In genomic region chr17:70849399-70850232, GRCm38 (mm10) we compare ENCODE assay signal across 8 mouse cellular contexts. TPM values are rescaled to one million over a fixed set of nuclear protein-coding genes. Genes with fewer than 3 reads are reported as not detected.
DNase-seq lines count a peak whose midpoint lies in the region; ATAC-seq lines count a peak whose summit lies in the region.

No protein-coding gene starts in this region.

- peak; percentile 72 to 73 for DNase-seq in right cerebral cortex, postnatal 10 days (ENCODE audit: low spot score in 2 of 2)
- no peak for DNase-seq in right cerebral cortex, adult 18-20 months
- DNase-seq in heart, adult 9 months (ENCODE audit: low spot score in 2 of 2), result peak; percentile 89 to 91
- DNase-seq in kidney, adult 8-10 months, result peak; percentile 94 to 96
- DNase-seq in neural tube, embryonic 10.5 days (ENCODE audit: extremely low spot score, low spot score), result peak; percentile 89
- DNase-seq in thymus, adult 18-20 months, result peak; percentile 82 to 84

- H3K9me3 ChIP-seq in embryonic facial prominence, embryonic 12.5 days, result no peaks in the 10 kb centered on the region
- H3K9me3 ChIP-seq in liver, embryonic 16.5 days (replicated peaks; ENCODE audit: control insufficient read depth, low read length), result no peaks in the 10 kb centered on the region

- no peaks in the 10 kb centered on the region for H3K27me3 ChIP-seq in embryonic facial prominence, embryonic 12.5 days
- H3K27me3 ChIP-seq in liver, embryonic 16.5 days (ENCODE audit: control insufficient read depth, insufficient read depth, low read depth, low read length), result peaks cover 31% of the 10 kb centered on the region

- peaks cover 22% of the 10 kb centered on the region; the same call in 1 of the 2 replicates for H3K4me1 ChIP-seq in embryonic facial prominence, embryonic 12.5 days
- peaks cover 20% of the 10 kb centered on the region for H3K4me1 ChIP-seq in liver, embryonic 16.5 days (ENCODE audit: control insufficient read depth, low read depth, low read length)

- ATAC-seq in embryonic facial prominence, embryonic 12.5 days (ENCODE audit: insufficient number of reproducible peaks, insufficient read depth, low FRiP score, low TSS enrichment), result no peak
- no peak for ATAC-seq in liver, embryonic 16.5 days (ENCODE audit: low read depth)

- peaks cover 16% of the 10 kb centered on the region for H3K36me3 ChIP-seq in embryonic facial prominence, embryonic 12.5 days
- H3K36me3 ChIP-seq in liver, embryonic 16.5 days (ENCODE audit: control insufficient read depth, insufficient read depth), result no peaks in the 10 kb centered on the region

- H3K9ac ChIP-seq in embryonic facial prominence, embryonic 12.5 days, result peak overlapping the region; percentile 98
- peak overlapping the region; percentile 66 for H3K9ac ChIP-seq in liver, embryonic 16.5 days (ENCODE audit: low read depth, low read length)

- H3K27ac ChIP-seq in embryonic facial prominence, embryonic 12.5 days, result peak overlapping the region; percentile 99
- peak overlapping the region; percentile 88 for H3K27ac ChIP-seq in liver, embryonic 16.5 days (ENCODE audit: low read length)

- H3K4me2 ChIP-seq in embryonic facial prominence, embryonic 12.5 days (replicated peaks), result peak overlapping the region; percentile 86
- peak overlapping the region; percentile 76 for H3K4me2 ChIP-seq in liver, embryonic 16.5 days (ENCODE audit: low read depth, low read length)

- H3K4me3 ChIP-seq in embryonic facial prominence, embryonic 12.5 days, result peak overlapping the region; percentile 83
- peak overlapping the region; percentile 70 for H3K4me3 ChIP-seq in liver, embryonic 16.5 days (ENCODE audit: low read depth, low read length)

- WGBS in embryonic facial prominence, embryonic 12.5 days, result under 1% methylated on average over 33 of the region's 33 CpGs
- under 1% methylated on average over 33 of the region's 33 CpGs for WGBS in liver, embryonic 16.5 days (ENCODE audit: insufficient replicate concordance)

RNA-seq across cellular contexts. Expression of gene Tgif1, which starts 3.7 kb away (rescaled TPM):
- polyA plus RNA-seq in embryonic facial prominence, embryonic 12.5 days (2016; fragmentation: Nextera tagmentation; extraction: Ambion mirVana), result 113 and 126 TPM in 2 replicates
- polyA plus RNA-seq in liver, embryonic 16.5 days (2015; fragmentation: Nextera tagmentation; extraction: Ambion mirVana), result 8.9 and 9.0 TPM in 2 replicates

Comparison
In these comparisons a context has a peak if more than half of its experiments do, and no peak if none do; other contexts are left out.
1. RNA of gene Tgif1, which starts 3.7 kb away (polyA plus RNA-seq): 113 to 126 TPM in embryonic facial prominence, embryonic 12.5 days; 8.9 to 9.0 TPM in liver, embryonic 16.5 days; every median in the first group is over 10 times any median in the second.